Mouse (Mus musculus): Measurements from ENCODE around the gene Gm30083. TPM values are rescaled to one million over a fixed set of nuclear protein-coding genes. Genes with fewer than 3 reads are reported as not detected.

Gene Gm30083
- polyA plus RNA-seq, 1 experiment: not detected

DNA sequence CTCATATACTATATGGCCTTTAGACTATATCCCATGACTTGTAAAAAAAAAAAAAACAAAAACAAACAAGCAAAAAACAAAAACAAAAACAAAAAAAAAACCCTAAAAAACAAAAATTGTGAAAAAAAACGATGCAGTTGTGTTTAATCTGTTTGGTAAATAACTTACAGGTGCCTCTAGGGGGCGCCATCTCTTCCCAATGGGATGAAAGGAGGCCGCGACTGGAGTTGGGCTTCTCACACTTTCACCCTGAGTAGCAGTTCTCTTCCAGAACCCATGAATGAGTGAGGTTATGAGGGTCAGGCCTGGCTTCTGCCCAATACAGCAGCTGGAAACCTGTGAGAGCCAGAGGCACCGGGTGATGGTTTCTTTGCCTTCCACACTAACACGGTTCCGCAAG, 49.3 kb downstream of the Gm30083 start:
- H3K36me3 ChIP-seq (ENCODE audit: control insufficient read depth, insufficient read depth, low read length): no peaks in the 10 kb centered on the region
- TF ChIP-seq POLR2A (IDR thresholded peaks at IDR 0.05; ENCODE audit: low read depth, low read length): no peak
- no peak for TF ChIP-seq CTCF (IDR thresholded peaks at IDR 0.05; ENCODE audit: extremely low read depth, insufficient read depth, insufficient read length, insufficient replicate concordance)
- no peak overlapping the region for H3K27ac ChIP-seq (ENCODE audit: insufficient read depth, low read length)
- no peak for DNase-seq (ENCODE audit: low read depth in 1 of 2, low spot score in 2 of 2)
- no peak overlapping the region for H3K4me3 ChIP-seq (ENCODE audit: extremely low read depth, insufficient read depth, insufficient read length)
- H3K4me1 ChIP-seq (ENCODE audit: control insufficient read depth, insufficient read depth, insufficient read length): no peaks in the 10 kb centered on the region
- H3K27me3 ChIP-seq (ENCODE audit: control insufficient read depth, insufficient read depth, low read length): no peaks in the 10 kb centered on the region
- 68% methylated on average over 7 of the region's 7 CpGs for WGBS

DNA sequence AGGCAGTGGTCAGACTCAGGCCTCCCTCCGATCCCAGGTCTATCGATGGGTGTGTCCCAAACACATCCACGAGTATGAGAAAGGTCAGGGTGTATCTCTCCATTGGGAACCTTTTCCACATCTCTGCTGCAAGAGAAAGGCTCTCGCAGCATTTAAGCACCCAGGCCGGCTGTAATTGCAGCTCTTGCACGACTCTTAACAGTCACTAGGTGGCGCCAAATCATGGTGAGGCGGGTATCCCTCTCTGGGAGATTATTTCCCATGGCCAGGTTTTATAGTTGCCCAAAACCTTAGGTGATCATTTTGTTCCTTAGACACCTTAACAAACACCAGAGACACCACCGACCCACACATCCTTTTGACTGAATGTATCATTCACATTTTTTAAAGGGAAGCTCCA, 55.6 kb downstream of the Gm30083 start:
- TF ChIP-seq POLR2A (IDR thresholded peaks at IDR 0.05; ENCODE audit: low read depth, low read length) (no peak), CTCF (IDR thresholded peaks at IDR 0.05; ENCODE audit: extremely low read depth, insufficient read depth, insufficient read length, insufficient replicate concordance) (peak; percentile 10; the same call in 1 of the 2 replicates)
- WGBS: 15% methylated on average over 9 of the region's 9 CpGs
- no peak for DNase-seq (ENCODE audit: low read depth in 1 of 2, low spot score in 2 of 2)
- no peaks in the 10 kb centered on the region for H3K4me1 ChIP-seq (ENCODE audit: control insufficient read depth, insufficient read depth, insufficient read length)
- H3K27ac ChIP-seq (ENCODE audit: insufficient read depth, low read length): no peak overlapping the region
- H3K36me3 ChIP-seq (ENCODE audit: control insufficient read depth, insufficient read depth, low read length): no peaks in the 10 kb centered on the region
- H3K27me3 ChIP-seq (ENCODE audit: control insufficient read depth, insufficient read depth, low read length): no peaks in the 10 kb centered on the region
- H3K4me3 ChIP-seq (ENCODE audit: extremely low read depth, insufficient read depth, insufficient read length): no peak overlapping the region

DNA sequence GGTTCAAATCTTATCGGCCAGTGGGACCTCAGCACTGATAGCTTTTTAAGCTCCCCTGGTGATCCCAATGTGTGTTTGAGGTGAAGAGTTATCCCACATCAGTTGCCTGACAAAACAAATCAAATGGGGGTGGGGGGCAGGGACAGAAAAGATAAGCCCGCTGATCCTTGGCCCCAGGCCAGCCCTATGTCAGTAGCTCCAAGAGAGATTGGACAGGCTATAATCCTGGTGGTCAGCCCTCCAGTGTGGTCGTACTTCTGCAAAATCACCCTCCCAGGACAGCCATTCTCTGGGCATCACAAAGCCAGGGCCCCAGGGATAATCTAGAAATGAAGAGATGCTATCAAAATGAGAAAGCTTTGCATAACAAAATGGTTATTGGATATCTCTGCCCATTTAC, 56.1 kb downstream of the Gm30083 start:
- Histone ChIP-seq H3K27me3 (ENCODE audit: control insufficient read depth, insufficient read depth, low read length) (no peaks in the 10 kb centered on the region), H3K36me3 (ENCODE audit: control insufficient read depth, insufficient read depth, low read length) (no peaks in the 10 kb centered on the region), H3K4me3 (ENCODE audit: extremely low read depth, insufficient read depth, insufficient read length) (no peak overlapping the region), H3K27ac (ENCODE audit: insufficient read depth, low read length) (no peak overlapping the region), H3K4me1 (ENCODE audit: control insufficient read depth, insufficient read depth, insufficient read length) (no peaks in the 10 kb centered on the region)
- DNase-seq (ENCODE audit: low read depth in 1 of 2, low spot score in 2 of 2): no peak
- 76% methylated on average over 3 of the region's 3 CpGs for WGBS
- no peak for TF ChIP-seq POLR2A (IDR thresholded peaks at IDR 0.05; ENCODE audit: low read depth, low read length)
- TF ChIP-seq CTCF (IDR thresholded peaks at IDR 0.05; ENCODE audit: extremely low read depth, insufficient read depth, insufficient read length, insufficient replicate concordance): no peak

- H3K4me3 ChIP-seq (ENCODE audit: extremely low read depth, insufficient read depth, insufficient read length): no peak overlapping the region
- 88% methylated on average over 4 of the region's 4 CpGs for WGBS
- no peak for TF ChIP-seq CTCF (IDR thresholded peaks at IDR 0.05; ENCODE audit: extremely low read depth, insufficient read depth, insufficient read length, insufficient replicate concordance)
- no peak for TF ChIP-seq POLR2A (IDR thresholded peaks at IDR 0.05; ENCODE audit: low read depth, low read length)
- H3K36me3 ChIP-seq (ENCODE audit: control insufficient read depth, insufficient read depth, low read length): no peaks in the 10 kb centered on the region
- no peak for DNase-seq (ENCODE audit: low read depth in 1 of 2, low spot score in 2 of 2)
- H3K27me3 ChIP-seq (ENCODE audit: control insufficient read depth, insufficient read depth, low read length): no peaks in the 10 kb centered on the region
- H3K27ac ChIP-seq (ENCODE audit: insufficient read depth, low read length): no peak overlapping the region
- H3K4me1 ChIP-seq (ENCODE audit: control insufficient read depth, insufficient read depth, insufficient read length): no peaks in the 10 kb centered on the region
These were observed 56.8 kb downstream of the Gm30083 start for GRCm38 (mm10) chr14:33958186-33958585.

DNA sequence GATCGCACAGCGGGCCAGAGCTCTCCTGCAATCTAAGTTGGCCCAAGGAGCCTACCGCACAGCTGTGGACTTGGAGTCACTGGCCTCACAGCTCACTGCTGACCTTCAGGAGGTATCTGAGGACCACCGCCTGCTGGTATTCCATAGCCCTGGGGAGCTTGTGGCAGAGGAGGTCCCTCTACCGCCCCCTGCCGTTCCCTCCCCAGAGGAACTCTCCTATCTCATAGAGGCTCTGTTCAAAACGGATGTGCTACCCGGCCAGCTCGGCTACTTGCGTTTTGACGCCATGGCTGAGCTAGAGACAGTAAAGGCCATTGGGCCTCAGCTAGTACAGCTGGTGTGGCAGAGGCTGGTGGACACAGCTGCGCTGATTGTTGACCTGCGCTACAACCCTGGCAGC, 58.9 kb downstream of the Gm30083 start:
- DNase-seq (ENCODE audit: low read depth in 1 of 2, low spot score in 2 of 2): no peak
- TF ChIP-seq CTCF (IDR thresholded peaks at IDR 0.05; ENCODE audit: extremely low read depth, insufficient read depth, insufficient read length, insufficient replicate concordance) (no peak), POLR2A (IDR thresholded peaks at IDR 0.05; ENCODE audit: low read depth, low read length) (no peak)

GRCm38 (mm10) chr14:33953761-33954160, 61.2 kb downstream of the Gm30083 start, which contains the start of gene Rbp3:
TSS of gene Rbp3 (plus strand) at chr14:33954003.
- WGBS: 85% methylated on average over 5 of the region's 5 CpGs
- DNase-seq (ENCODE audit: low read depth in 1 of 2, low spot score in 2 of 2): no peak
- no peak within 1 kb of the TSS for H3K27ac ChIP-seq (ENCODE audit: insufficient read depth, low read length)
- no peaks in the 10 kb centered on the region for H3K27me3 ChIP-seq (ENCODE audit: control insufficient read depth, insufficient read depth, low read length)
- H3K4me1 ChIP-seq (ENCODE audit: control insufficient read depth, insufficient read depth, insufficient read length): no peaks in the 10 kb centered on the region
- no peak within 1 kb of the TSS for H3K4me3 ChIP-seq (ENCODE audit: extremely low read depth, insufficient read depth, insufficient read length)
- H3K36me3 ChIP-seq (ENCODE audit: control insufficient read depth, insufficient read depth, low read length): no peaks in the 10 kb centered on the region
- TF ChIP-seq POLR2A (IDR thresholded peaks at IDR 0.05; ENCODE audit: low read depth, low read length) (no peak), CTCF (IDR thresholded peaks at IDR 0.05; ENCODE audit: extremely low read depth, insufficient read depth, insufficient read length, insufficient replicate concordance) (no peak)

More for the DNA sequence above, 58.9 kb downstream of the Gm30083 start:
- H3K36me3 ChIP-seq (ENCODE audit: control insufficient read depth, insufficient read depth, low read length): no peaks in the 10 kb centered on the region
- WGBS: 80% methylated on average over 13 of the region's 13 CpGs
- H3K27me3 ChIP-seq (ENCODE audit: control insufficient read depth, insufficient read depth, low read length): no peaks in the 10 kb centered on the region
- no peak overlapping the region for H3K4me3 ChIP-seq (ENCODE audit: extremely low read depth, insufficient read depth, insufficient read length)
- no peak overlapping the region for H3K27ac ChIP-seq (ENCODE audit: insufficient read depth, low read length)
- no peaks in the 10 kb centered on the region for H3K4me1 ChIP-seq (ENCODE audit: control insufficient read depth, insufficient read depth, insufficient read length)

DNA sequence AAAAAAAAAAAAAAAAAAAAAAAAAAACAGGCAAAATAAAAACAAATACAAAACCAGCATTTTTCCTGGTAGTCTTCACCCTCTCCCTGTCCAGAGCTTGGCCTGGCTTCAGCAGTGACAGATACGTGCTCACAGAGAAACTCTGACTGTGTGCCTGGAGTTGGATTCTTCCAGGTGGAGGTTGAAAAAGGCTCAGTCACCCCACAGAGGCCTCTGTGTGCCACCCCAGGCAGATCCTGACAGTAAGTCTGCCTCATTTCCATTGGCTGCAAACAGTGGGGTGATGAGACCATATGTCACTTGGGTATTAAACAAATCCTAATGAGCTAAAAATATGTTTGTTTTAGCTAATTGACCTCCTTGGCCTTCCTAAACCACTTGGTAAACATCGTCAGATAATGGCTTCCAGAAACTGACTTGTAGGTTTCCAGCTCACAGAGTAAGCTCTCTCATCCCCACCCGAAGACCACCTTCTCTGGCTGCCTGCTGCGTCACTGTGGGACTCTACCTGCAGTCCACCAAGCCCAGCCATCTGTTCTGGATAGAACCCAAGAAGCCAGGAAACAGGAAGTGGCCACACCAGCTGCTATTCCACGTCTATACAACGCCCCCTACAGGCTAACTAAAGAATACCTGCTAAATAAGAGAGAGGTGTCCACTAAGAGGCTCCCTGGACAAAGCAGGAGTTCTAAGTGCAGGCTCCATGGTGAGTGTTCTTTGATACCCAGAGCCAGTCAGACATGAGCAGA, 62.6 kb downstream of the Gm30083 start:
- DNase-seq (ENCODE audit: low read depth in 1 of 2, low spot score in 2 of 2): no peak
- no peak overlapping the region for H3K4me3 ChIP-seq (ENCODE audit: extremely low read depth, insufficient read depth, insufficient read length)
- no peaks in the 10 kb centered on the region for H3K36me3 ChIP-seq (ENCODE audit: control insufficient read depth, insufficient read depth, low read length)
- H3K27ac ChIP-seq (ENCODE audit: insufficient read depth, low read length): no peak overlapping the region
- H3K27me3 ChIP-seq (ENCODE audit: control insufficient read depth, insufficient read depth, low read length): no peaks in the 10 kb centered on the region
- H3K4me1 ChIP-seq (ENCODE audit: control insufficient read depth, insufficient read depth, insufficient read length): no peaks in the 10 kb centered on the region
- WGBS: 50% methylated on average over 6 of the region's 6 CpGs
- no peak for TF ChIP-seq CTCF (IDR thresholded peaks at IDR 0.05; ENCODE audit: extremely low read depth, insufficient read depth, insufficient read length, insufficient replicate concordance)
- no peak for TF ChIP-seq POLR2A (IDR thresholded peaks at IDR 0.05; ENCODE audit: low read depth, low read length)
